Mouse (Mus musculus) midbrain, embryonic 12.5 days (tissue): ENCODE data around the gene Anks1b. TPM values are rescaled to one million over a fixed set of nuclear protein-coding genes. Genes with fewer than 3 reads are reported as not detected.

Source experiments
- ATAC-seq: fragments of 200-750 bp; cut with Nextera tagmentation; 2 replicates; pipeline ENCODE4 v1.8.0; 2017; ENCODE audit warnings: low read depth, moderate TSS enrichment, moderate library complexity; ENCODE audit not compliant: low FRiP score
- H3K27ac ChIP-seq: fragments of 300-500 bp; sonication (generic); replicated peaks from 2 replicates; pipeline ENCODE4 v1.5.1; 2016; ENCODE audit warnings: mild to moderate bottlenecking
- H3K27me3 ChIP-seq: fragments of 300-500 bp; sonication (generic); 2 replicates; pipeline ENCODE4 v1.6.1; 2016; ENCODE audit warnings: mild to moderate bottlenecking
- H3K36me3 ChIP-seq: fragments of 300-500 bp; sonication (generic); 2 replicates; pipeline ENCODE4 v1.6.1; 2016
- H3K4me1 ChIP-seq: fragments of 300-500 bp; sonication (generic); 2 replicates; pipeline ENCODE4 v1.6.1; 2016
- H3K4me2 ChIP-seq: fragments of 300-500 bp; sonication (generic); replicated peaks from 2 replicates; pipeline ENCODE4 v1.6.1; 2016; ENCODE audit warnings: mild to moderate bottlenecking, moderate library complexity
- H3K4me3 ChIP-seq: fragments of 300-500 bp; sonication (generic); 2 replicates; pipeline ENCODE4 v1.5.1; 2016; ENCODE audit warnings: mild to moderate bottlenecking
- H3K9ac ChIP-seq: fragments of 300-500 bp; sonication (generic); replicated peaks from 2 replicates; pipeline ENCODE4 v1.6.1; 2016; ENCODE audit warnings: mild to moderate bottlenecking, moderate library complexity
- H3K9me3 ChIP-seq: fragments of 300-500 bp; sonication (generic); 2 replicates; pipeline ENCODE4 v1.6.1; 2016; ENCODE audit warnings: mild to moderate bottlenecking
- WGBS: fragments of 180-500 bp; shearing (Covaris S2); methylation state at CpG from one replicate; pipeline ENCODE4 v1.1.7; 2016; 5-methylcytosine and 5-hydroxymethylcytosine counted together
- polyA plus RNA-seq: library from polyadenylated mRNA; unstranded; fragments of >200 nt; fragmentation: Nextera tagmentation; extraction: Ambion mirVana; gene quantifications from 2 replicates; pipeline ENCODE4 v1.2.1, GENCODE M21; 2016

Anks1b gene
- polyA plus RNA-seq, 1 experiment from 2014 or later: 11.9 TPM

GRCm38 (mm10) chr10:90696687-90697086 lies 823.4 kb downstream of the Anks1b start:
- H3K9me3 ChIP-seq: no peaks in the 10 kb centered on the region
- no peak overlapping the region for H3K4me2 ChIP-seq
- no peak overlapping the region; the same call in 1 of the 2 replicates for H3K27ac ChIP-seq
- no peaks in the 10 kb centered on the region for H3K36me3 ChIP-seq
- H3K4me1 ChIP-seq: no peaks in the 10 kb centered on the region
- WGBS: 87% methylated on average over 5 of the region's 5 CpGs
- no peak overlapping the region for H3K4me3 ChIP-seq
- H3K9ac ChIP-seq: no peak overlapping the region
- no peaks in the 10 kb centered on the region for H3K27me3 ChIP-seq
- no peak for ATAC-seq

GRCm38 (mm10) chr10:90697413-90697812 lies 824.1 kb downstream of the Anks1b start:
- H3K4me3 ChIP-seq: no peak overlapping the region
- H3K9me3 ChIP-seq: no peaks in the 10 kb centered on the region
- H3K4me1 ChIP-seq: no peaks in the 10 kb centered on the region
- H3K27me3 ChIP-seq: no peaks in the 10 kb centered on the region
- no peak overlapping the region for H3K4me2 ChIP-seq
- WGBS: 61% methylated on average over 8 of the region's 8 CpGs
- no peaks in the 10 kb centered on the region for H3K36me3 ChIP-seq
- no peak for ATAC-seq
- no peak overlapping the region; the same call in 1 of the 2 replicates for H3K27ac ChIP-seq
- H3K9ac ChIP-seq: no peak overlapping the region

- H3K9ac ChIP-seq: no peak overlapping the region
- H3K9me3 ChIP-seq: no peaks in the 10 kb centered on the region
- no peaks in the 10 kb centered on the region for H3K27me3 ChIP-seq
- no peaks in the 10 kb centered on the region for H3K4me1 ChIP-seq
- H3K36me3 ChIP-seq: no peaks in the 10 kb centered on the region
- no peak overlapping the region for H3K4me2 ChIP-seq
- ATAC-seq: no peak
- H3K4me3 ChIP-seq: no peak overlapping the region
- WGBS: 76% methylated on average over 12 of the region's 12 CpGs
- no peak overlapping the region for H3K27ac ChIP-seq
Measured at GRCm38 (mm10) chr10:90699211-90699610, 825.9 kb downstream of the Anks1b start.

- Histone ChIP-seq H3K36me3 (no peaks in the 10 kb centered on the region), H3K27me3 (no peaks in the 10 kb centered on the region), H3K4me2 (no peak overlapping the region), H3K27ac (no peak overlapping the region), H3K4me1 (peaks cover 9% of the 10 kb centered on the region), H3K9me3 (no peaks in the 10 kb centered on the region), H3K4me3 (no peak overlapping the region), H3K9ac (no peak overlapping the region)
- 92% methylated on average over 10 of the region's 10 CpGs for WGBS
- ATAC-seq: no peak
Measured at GRCm38 (mm10) chr10:90704602-90705001, 831.3 kb downstream of the Anks1b start.

- WGBS: 37% methylated on average over 11 of the region's 11 CpGs
Measured at GRCm38 (mm10) chr10:90708822-90709601, 835.7 kb downstream of the Anks1b start.

GRCm38 (mm10) chr10:90709602-90709931 lies 836.3 kb downstream of the Anks1b start:
- Histone ChIP-seq H3K27me3 (no peaks in the 10 kb centered on the region), H3K27ac (no peak overlapping the region), H3K4me2 (no peak overlapping the region), H3K9ac (no peak overlapping the region), H3K9me3 (0 out of 2 replicates have a peak, but pooled peaks cover 3% of the 10 kb centered on the region), H3K4me3 (no peak overlapping the region), H3K36me3 (no peaks in the 10 kb centered on the region), H3K4me1 (peaks cover 10% of the 10 kb centered on the region)
- 6% methylated on average over 5 of the region's 5 CpGs for WGBS
- peak; percentile 75 for ATAC-seq

More at GRCm38 (mm10) chr10:90708822-90709601, 835.7 kb downstream of the Anks1b start:
- Histone ChIP-seq H3K9me3 (no peaks in the 10 kb centered on the region), H3K9ac (no peak overlapping the region), H3K4me3 (no peak overlapping the region), H3K27ac (0 out of 2 replicates have a peak overlapping the region, but pooled peaks have one; percentile 17), H3K36me3 (no peaks in the 10 kb centered on the region), H3K4me1 (peaks cover 10% of the 10 kb centered on the region), H3K27me3 (no peaks in the 10 kb centered on the region), H3K4me2 (no peak overlapping the region)
- peak; percentile 60; the same call in 1 of the 2 replicates for ATAC-seq

GRCm38 (mm10) chr10:90717961-90718360 lies 844.7 kb downstream of the Anks1b start:
- Histone ChIP-seq H3K27me3 (no peaks in the 10 kb centered on the region), H3K36me3 (no peaks in the 10 kb centered on the region), H3K4me1 (no peaks in the 10 kb centered on the region), H3K4me3 (no peak overlapping the region), H3K27ac (no peak overlapping the region), H3K4me2 (no peak overlapping the region), H3K9ac (no peak overlapping the region), H3K9me3 (0 out of 2 replicates have a peak, but pooled peaks cover 5% of the 10 kb centered on the region)
- ATAC-seq: no peak
- 66% methylated on average over 11 of the region's 11 CpGs for WGBS

- H3K4me1 ChIP-seq: no peaks in the 10 kb centered on the region
- no peaks in the 10 kb centered on the region for H3K27me3 ChIP-seq
- 0 out of 2 replicates have a peak, but pooled peaks cover 5% of the 10 kb centered on the region for H3K9me3 ChIP-seq
- ATAC-seq: no peak
- no peaks in the 10 kb centered on the region for H3K36me3 ChIP-seq
- H3K4me2 ChIP-seq: no peak overlapping the region
- H3K27ac ChIP-seq: no peak overlapping the region
- no peak overlapping the region for H3K9ac ChIP-seq
- 94% methylated on average over 8 of the region's 9 CpGs for WGBS
- H3K4me3 ChIP-seq: no peak overlapping the region
Measured at GRCm38 (mm10) chr10:90718684-90719083, 845.4 kb downstream of the Anks1b start.

GRCm38 (mm10) chr10:90719996-90720395 lies 846.7 kb downstream of the Anks1b start:
- no peak overlapping the region for H3K27ac ChIP-seq
- H3K9ac ChIP-seq: no peak overlapping the region
- H3K36me3 ChIP-seq: no peaks in the 10 kb centered on the region
- H3K4me3 ChIP-seq: no peak overlapping the region
- ATAC-seq: no peak
- H3K4me2 ChIP-seq: no peak overlapping the region
- H3K9me3 ChIP-seq: no peaks in the 10 kb centered on the region
- H3K27me3 ChIP-seq: no peaks in the 10 kb centered on the region
- WGBS: 47% methylated on average over 4 of the region's 4 CpGs
- H3K4me1 ChIP-seq: no peaks in the 10 kb centered on the region

- ATAC-seq: no peak
- Histone ChIP-seq H3K27me3 (peaks cover 11% of the 10 kb centered on the region), H3K9ac (no peak overlapping the region), H3K4me3 (no peak overlapping the region), H3K9me3 (no peaks in the 10 kb centered on the region), H3K36me3 (no peaks in the 10 kb centered on the region), H3K4me1 (no peaks in the 10 kb centered on the region), H3K4me2 (no peak overlapping the region), H3K27ac (no peak overlapping the region)
- 72% methylated on average over 5 of the region's 5 CpGs for WGBS
Measured at GRCm38 (mm10) chr10:90723071-90723494, 849.8 kb downstream of the Anks1b start.

- Histone ChIP-seq H3K9ac (no peak overlapping the region), H3K27me3 (peaks cover 11% of the 10 kb centered on the region), H3K4me3 (no peak overlapping the region), H3K27ac (no peak overlapping the region), H3K4me2 (no peak overlapping the region), H3K36me3 (no peaks in the 10 kb centered on the region), H3K9me3 (no peaks in the 10 kb centered on the region), H3K4me1 (no peaks in the 10 kb centered on the region)
- WGBS: 80% methylated on average over 13 of the region's 13 CpGs
- no peak for ATAC-seq
Measured at GRCm38 (mm10) chr10:90723941-90724341, 850.6 kb downstream of the Anks1b start.

GRCm38 (mm10) chr10:90724931-90725330 lies 851.6 kb downstream of the Anks1b start:
- 91% methylated on average over 1 of the region's 1 CpGs for WGBS
- Histone ChIP-seq H3K27ac (no peak overlapping the region), H3K9ac (no peak overlapping the region), H3K4me1 (no peaks in the 10 kb centered on the region), H3K4me2 (no peak overlapping the region), H3K4me3 (no peak overlapping the region), H3K36me3 (no peaks in the 10 kb centered on the region), H3K27me3 (peaks cover 11% of the 10 kb centered on the region), H3K9me3 (no peaks in the 10 kb centered on the region)
- no peak for ATAC-seq
